Mouse (Mus musculus) lung, postnatal 0 days (tissue): Measurements from ENCODE around the gene Farp1.

Experiments
- CTCF ChIP-seq: IDR thresholded peaks from 2 replicates; pipeline ENCODE4 v1.5.1; 2016; ENCODE audit warnings: antibody characterized with exemption, mild to moderate bottlenecking
- EP300 ChIP-seq: IDR thresholded peaks from 2 replicates; pipeline ENCODE4 v1.6.1; 2016; ENCODE audit warnings: antibody characterized with exemption, mild to moderate bottlenecking, control low read depth

DNA sequence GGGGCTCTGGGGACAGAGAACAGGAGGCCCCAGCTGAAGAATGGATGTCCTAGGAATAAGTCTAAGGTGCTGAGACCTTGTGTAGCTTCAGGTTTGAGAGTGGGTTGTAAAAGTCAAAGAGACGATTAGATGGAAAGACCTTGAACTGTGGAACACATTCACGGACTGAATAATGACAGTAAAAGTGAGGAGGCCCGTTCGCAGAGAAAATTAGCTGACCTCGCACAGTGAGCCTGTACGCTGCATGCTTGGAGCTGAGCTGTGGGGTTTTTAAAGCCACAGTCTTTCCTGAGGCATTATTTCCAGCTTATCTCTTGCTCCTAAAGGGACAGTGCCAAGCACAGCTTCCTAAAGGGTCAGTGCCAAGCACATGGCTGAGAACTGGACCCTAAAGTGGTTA is 166.2 kb downstream of the Farp1 start:
- TF ChIP-seq EP300 (no peak), CTCF (no peak)
